Mouse (Mus musculus) intestine, embryonic 16.5 days (tissue): Measurements from ENCODE around the gene Gm5751. TPM values are rescaled to one million over a fixed set of nuclear protein-coding genes. Genes with fewer than 3 reads are reported as not detected.
"Not testable (repeated sequence)": the region's sequence is repeated elsewhere in the genome, so short reads cannot be mapped to it uniquely, and the experiment has no call there.

Experiments used
- ATAC-seq: fragments of 200-750 bp; cut with Nextera tagmentation; 2 replicates; pipeline ENCODE4 v1.8.0; 2017; ENCODE audit warnings: moderate TSS enrichment, moderate library complexity
- H3K27ac ChIP-seq: fragments of 300-500 bp; sonication (generic); 2 replicates; pipeline ENCODE4 v1.5.1; 2014; ENCODE audit warnings: mild to moderate bottlenecking, low read length
- H3K27me3 ChIP-seq: fragments of 300-500 bp; sonication (generic); replicated peaks from 2 replicates; pipeline ENCODE4 v1.6.1; 2014; ENCODE audit warnings: low read length, control low read depth, mixed read lengths; ENCODE audit not compliant: control insufficient read depth, insufficient read depth
- H3K36me3 ChIP-seq: fragments of 300-500 bp; sonication (generic); 2 replicates; pipeline ENCODE4 v1.6.1; 2014; ENCODE audit warnings: low read length, control low read depth; ENCODE audit not compliant: control insufficient read depth, insufficient read depth
- H3K4me1 ChIP-seq: fragments of 300-500 bp; sonication (generic); 2 replicates; pipeline ENCODE4 v1.6.1; 2014; ENCODE audit warnings: low read length, control low read depth, mixed read lengths; ENCODE audit not compliant: control insufficient read depth, insufficient read depth
- H3K4me2 ChIP-seq: fragments of 300-500 bp; sonication (generic); 2 replicates; pipeline ENCODE4 v1.6.1; 2014; ENCODE audit warnings: low read depth, low read length, control low read depth
- H3K4me3 ChIP-seq: fragments of 300-500 bp; sonication (generic); 2 replicates; pipeline ENCODE4 v1.5.1; 2014; ENCODE audit warnings: mild to moderate bottlenecking, low read length
- H3K9ac ChIP-seq: fragments of 300-500 bp; sonication (generic); 2 replicates; pipeline ENCODE4 v1.6.1; 2014; ENCODE audit warnings: low read depth, low read length
- H3K9me3 ChIP-seq: fragments of 300-500 bp; sonication (generic); 2 replicates; pipeline ENCODE4 v1.6.1; 2016; ENCODE audit warnings: low read length, control low read depth; ENCODE audit not compliant: control insufficient read depth
- WGBS: fragments of 180-500 bp; shearing (Covaris S2); extraction: QIAGEN DNeasy Blood & Tissue Kit; methylation state at CpG from one replicate; pipeline ENCODE4 v1.1.7; 2014; 5-methylcytosine and 5-hydroxymethylcytosine counted together
- polyA plus RNA-seq: library from polyadenylated mRNA; unstranded; fragments of >200 nt; fragmentation: Nextera tagmentation; extraction: Ambion mirVana; gene quantifications from 2 replicates; pipeline ENCODE4 v1.2.1, GENCODE M21; 2015

Gene Gm5751
- polyA plus RNA-seq = not detected in 2 replicates

DNA sequence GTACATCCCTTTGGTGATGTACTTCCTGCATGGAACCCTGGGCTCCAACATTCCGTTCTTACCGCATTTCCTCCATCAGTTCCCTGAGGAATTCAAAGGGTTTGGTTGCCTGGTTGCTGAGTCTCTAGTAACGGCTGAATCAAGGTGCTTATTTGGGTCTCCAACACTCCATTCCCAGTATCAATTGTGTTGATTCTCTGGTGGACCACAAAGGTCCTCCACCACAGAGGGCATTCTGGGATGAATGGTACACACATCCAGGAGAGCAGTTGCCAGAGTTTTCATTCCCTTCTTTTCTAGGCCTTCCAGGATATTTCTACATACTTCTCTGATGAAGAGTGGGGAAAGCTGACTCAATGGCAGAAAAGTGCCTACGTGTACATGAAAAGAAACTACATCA is at the start of gene Gm5751:
Gene Gm5751 (plus strand): TSS at position 301 of the 400 bp plus-strand sequence.
- WGBS = 89% methylated on average over 3 of the region's 4 CpGs
- H3K27me3 ChIP-seq = not testable (repeated sequence)

DNA sequence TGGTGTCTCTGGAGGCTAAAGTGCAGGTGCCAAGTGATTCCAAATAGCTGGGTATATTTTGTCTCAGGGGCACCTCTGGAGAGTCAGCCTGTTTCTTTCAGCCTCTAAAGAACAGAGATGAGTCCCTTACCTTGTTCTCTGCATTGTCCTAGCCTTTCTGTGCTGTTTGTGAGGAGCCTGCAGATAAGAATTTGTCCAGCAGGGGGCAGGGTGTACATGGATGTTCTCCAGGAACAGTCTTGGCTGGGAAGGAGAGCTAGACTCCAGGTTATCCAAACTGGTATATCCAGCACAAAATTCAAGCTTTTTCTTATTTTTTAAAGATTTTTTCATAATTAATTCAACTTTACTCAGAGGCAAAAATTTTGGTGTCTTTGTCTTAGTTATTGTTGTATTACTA is 42.0 kb upstream of the Gm5751 start:
- Histone ChIP-seq H3K4me3 (no peak overlapping the region), H3K9ac (no peak overlapping the region), H3K4me1 (no peaks in the 10 kb centered on the region), H3K4me2 (no peak overlapping the region), H3K9me3 (no peaks in the 10 kb centered on the region), H3K27me3 (no peaks in the 10 kb centered on the region), H3K27ac (no peak overlapping the region), H3K36me3 (no peaks in the 10 kb centered on the region)
- no peak for ATAC-seq

More for the DNA sequence above, at the start of gene Gm5751:
- H3K36me3 ChIP-seq, H3K9ac ChIP-seq, H3K9me3 ChIP-seq, H3K4me1 ChIP-seq, H3K27ac ChIP-seq, ATAC-seq, H3K4me2 ChIP-seq, H3K4me3 ChIP-seq: not testable (repeated sequence)

DNA sequence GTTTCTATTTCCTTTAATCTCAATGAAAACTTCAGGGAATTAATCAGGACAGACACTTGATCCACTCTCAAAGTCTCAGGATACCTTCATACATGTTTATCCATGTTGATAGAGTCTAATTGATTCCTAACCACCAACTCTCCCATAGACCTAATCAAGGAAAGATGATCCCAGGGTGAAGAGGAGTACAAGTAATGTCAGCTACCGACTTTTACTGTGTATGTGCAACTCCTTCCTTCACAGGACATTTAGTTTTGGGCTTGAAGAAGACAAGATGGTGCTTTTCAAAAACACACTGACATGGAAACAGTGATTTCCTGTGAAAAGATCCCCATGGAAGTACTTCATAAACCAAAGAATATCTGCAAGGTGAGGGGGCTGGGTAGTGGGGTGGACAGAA is 30.4 kb upstream of the Gm5751 start, which contains the start of gene Gm6592:
Gene Gm6592 (plus strand): TSS at position 301 of the 400 bp plus-strand sequence.
- no peak for ATAC-seq
- WGBS = 76% methylated on average over 1 of the region's 1 CpGs
- H3K36me3 ChIP-seq = no peaks in the 10 kb centered on the region

DNA sequence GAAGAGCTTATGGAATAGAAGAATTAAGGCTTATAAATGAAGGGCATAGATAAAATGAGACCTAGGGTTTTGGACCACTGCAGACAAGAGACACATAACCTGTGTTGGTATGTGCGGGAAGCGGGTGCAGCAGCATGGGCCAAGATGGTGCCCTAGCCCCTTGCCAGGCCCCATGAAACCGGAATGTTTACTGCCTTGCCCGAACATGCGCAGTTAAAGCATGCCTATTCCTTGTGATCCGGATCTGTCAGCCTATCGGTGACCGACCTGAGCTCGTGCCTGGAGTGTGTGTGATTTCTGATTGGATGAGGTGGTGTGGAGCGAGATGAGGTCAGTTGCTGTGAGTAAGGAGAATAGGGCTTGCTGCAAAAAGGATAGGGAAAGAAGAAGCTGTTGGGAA is 21.6 kb upstream of the Gm5751 start:
- WGBS = 88% methylated on average over 10 of the region's 10 CpGs

More for the DNA sequence above, 30.4 kb upstream of the Gm5751 start, which contains the start of gene Gm6592:
- no peak within 1 kb of the TSS for H3K27ac ChIP-seq
- H3K27me3 ChIP-seq = no peaks in the 10 kb centered on the region
- H3K9ac ChIP-seq = no peak within 1 kb of the TSS
- no peak within 1 kb of the TSS for H3K4me3 ChIP-seq
- no peaks in the 10 kb centered on the region for H3K4me1 ChIP-seq
- no peaks in the 10 kb centered on the region for H3K9me3 ChIP-seq
- H3K4me2 ChIP-seq = no peak within 1 kb of the TSS

DNA sequence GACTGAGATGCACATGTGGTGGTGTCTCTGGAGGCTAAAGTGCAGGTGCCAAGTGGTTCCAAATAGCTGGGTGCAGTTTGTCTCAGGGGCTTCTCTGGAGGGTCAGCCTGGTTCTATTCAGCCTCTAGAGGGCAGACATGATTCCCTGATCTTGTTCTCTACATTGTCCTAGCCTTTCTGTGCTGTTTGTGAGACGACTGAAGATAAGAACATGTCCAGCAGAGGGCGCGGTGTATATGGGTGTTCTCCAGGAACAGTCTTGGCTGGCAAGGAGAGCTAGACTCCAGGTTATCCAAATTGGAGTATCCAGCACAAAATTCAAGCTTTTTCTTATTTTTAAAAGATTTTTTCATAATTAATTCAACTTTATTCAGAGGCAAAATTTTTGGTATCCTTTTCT is 9.7 kb upstream of the Gm5751 start:
- H3K36me3 ChIP-seq, H3K9me3 ChIP-seq, H3K27me3 ChIP-seq, H3K27ac ChIP-seq, H3K4me2 ChIP-seq, H3K4me1 ChIP-seq, H3K4me3 ChIP-seq, H3K9ac ChIP-seq: not testable (repeated sequence)
- ATAC-seq = peak; percentile 60
- 9% methylated on average over 3 of the region's 3 CpGs for WGBS

More for the DNA sequence above, 21.6 kb upstream of the Gm5751 start:
- no peak for ATAC-seq
- H3K36me3 ChIP-seq = no peaks in the 10 kb centered on the region
- no peak overlapping the region for H3K27ac ChIP-seq
- H3K4me1 ChIP-seq = no peaks in the 10 kb centered on the region
- H3K9me3 ChIP-seq = no peaks in the 10 kb centered on the region
- H3K4me3 ChIP-seq = no peak overlapping the region
- H3K9ac ChIP-seq = no peak overlapping the region
- H3K4me2 ChIP-seq = no peak overlapping the region
- H3K27me3 ChIP-seq = no peaks in the 10 kb centered on the region

DNA sequence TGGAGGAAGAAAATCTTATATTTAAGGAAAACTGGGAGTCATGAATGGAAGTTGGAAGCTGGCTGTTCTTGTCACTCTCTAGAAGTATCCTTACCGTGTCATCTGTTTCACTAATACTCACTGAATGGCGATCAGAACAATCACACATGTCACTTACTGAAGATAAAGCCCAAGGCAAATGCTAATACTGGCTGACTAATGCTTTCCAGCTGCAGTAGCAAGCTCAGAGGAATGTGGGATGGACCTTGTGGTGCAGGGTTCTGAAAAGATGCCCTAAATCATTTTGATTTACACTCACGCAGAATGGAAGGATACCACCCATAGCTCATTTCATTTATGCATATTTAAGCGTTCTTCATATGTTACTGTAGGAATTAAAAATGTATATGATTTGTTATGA is 10.3 kb downstream of the Gm5751 start:
- Histone ChIP-seq H3K9me3 (no peaks in the 10 kb centered on the region), H3K4me3 (no peak overlapping the region), H3K36me3 (no peaks in the 10 kb centered on the region), H3K4me2 (no peak overlapping the region), H3K9ac (no peak overlapping the region), H3K27ac (no peak overlapping the region), H3K27me3 (no peaks in the 10 kb centered on the region), H3K4me1 (no peaks in the 10 kb centered on the region)
- 69% methylated on average over 4 of the region's 4 CpGs for WGBS
- ATAC-seq = no peak

DNA sequence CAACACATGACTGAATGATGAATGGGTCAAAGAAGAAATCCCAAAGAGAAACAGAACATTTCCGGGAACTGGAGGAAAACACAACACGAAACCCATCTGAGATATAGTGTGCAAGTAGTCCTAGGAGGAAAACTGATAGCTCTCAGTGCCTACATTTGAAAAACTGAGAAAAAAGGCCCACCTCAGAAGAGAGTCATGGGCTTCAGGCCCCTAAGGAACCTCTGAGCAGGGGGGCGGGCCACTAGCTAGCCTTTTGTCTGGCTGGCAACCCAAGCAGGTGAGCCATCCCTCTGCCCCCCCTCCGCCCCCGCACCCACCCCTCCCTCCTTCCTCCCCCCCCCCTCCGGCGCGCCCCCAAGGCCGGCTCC is 17.9 kb downstream of the Gm5751 start:
- WGBS = 34% methylated on average over 5 of the region's 9 CpGs

DNA sequence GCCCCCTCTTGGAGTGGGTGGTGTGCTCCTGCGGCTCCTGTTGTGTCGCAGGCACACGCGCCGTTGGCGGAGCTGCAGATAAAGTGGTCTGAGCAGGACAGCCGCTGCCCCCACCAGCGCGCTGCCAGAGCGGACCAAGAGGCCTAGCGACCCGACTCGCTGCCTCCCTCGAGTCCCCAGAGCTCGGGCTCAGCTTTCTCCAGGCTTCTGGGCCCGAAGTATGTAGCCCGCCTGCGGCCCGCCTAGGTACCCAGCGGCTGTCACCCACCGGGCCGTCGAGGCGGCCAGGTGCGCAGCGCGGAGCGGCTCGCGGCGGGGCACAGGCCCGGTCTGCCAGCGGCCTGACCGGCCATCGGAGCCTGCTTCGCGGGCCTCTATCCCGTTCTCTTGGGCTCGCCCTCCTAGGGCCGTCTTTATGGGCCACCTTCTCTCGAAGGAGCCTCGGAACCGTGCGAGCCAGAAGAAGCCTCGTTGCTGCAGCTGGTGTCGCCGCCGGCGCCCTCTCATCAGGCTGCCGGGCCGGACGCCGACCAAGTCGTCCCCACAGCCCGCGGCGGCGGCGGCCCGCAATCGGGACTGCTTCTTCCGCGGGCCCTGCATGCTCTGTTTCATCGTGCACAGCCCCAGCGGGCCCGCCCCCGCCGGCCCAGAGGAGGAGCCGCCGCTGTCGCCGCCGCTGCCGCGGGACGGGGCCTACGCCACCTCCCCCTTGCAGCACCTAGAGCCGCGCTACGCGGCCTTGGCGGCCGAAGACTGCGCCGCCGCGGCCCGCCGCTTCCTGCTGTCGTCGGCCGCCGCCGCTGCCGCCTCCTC is 18.5 kb downstream of the Gm5751 start, which contains the start of gene B630019K06Rik:
Gene B630019K06Rik (plus strand): TSS at position 40 of the 813 bp plus-strand sequence.
- H3K27me3 ChIP-seq = no peaks in the 10 kb centered on the region
- H3K36me3 ChIP-seq = no peaks in the 10 kb centered on the region
- WGBS = 15% methylated on average over 89 of the region's 95 CpGs
- peak within 1 kb of the TSS; percentile 69 for H3K4me2 ChIP-seq
- H3K27ac ChIP-seq = peak within 1 kb of the TSS; percentile 77
- no peaks in the 10 kb centered on the region for H3K4me1 ChIP-seq
- H3K9ac ChIP-seq = peak within 1 kb of the TSS; percentile 74
- peak within 1 kb of the TSS; percentile 60 for H3K4me3 ChIP-seq
- H3K9me3 ChIP-seq = no peaks in the 10 kb centered on the region
- ATAC-seq = peak; percentile 98

More for the DNA sequence above, 17.9 kb downstream of the Gm5751 start:
- ATAC-seq = peak; percentile 5
- Histone ChIP-seq H3K9ac (peak overlapping the region; percentile 74), H3K27me3 (no peaks in the 10 kb centered on the region), H3K27ac (no peak overlapping the region), H3K4me2 (peak overlapping the region; percentile 69), H3K9me3 (no peaks in the 10 kb centered on the region), H3K4me1 (no peaks in the 10 kb centered on the region), H3K4me3 (peak overlapping the region; percentile 60), H3K36me3 (no peaks in the 10 kb centered on the region)

DNA sequence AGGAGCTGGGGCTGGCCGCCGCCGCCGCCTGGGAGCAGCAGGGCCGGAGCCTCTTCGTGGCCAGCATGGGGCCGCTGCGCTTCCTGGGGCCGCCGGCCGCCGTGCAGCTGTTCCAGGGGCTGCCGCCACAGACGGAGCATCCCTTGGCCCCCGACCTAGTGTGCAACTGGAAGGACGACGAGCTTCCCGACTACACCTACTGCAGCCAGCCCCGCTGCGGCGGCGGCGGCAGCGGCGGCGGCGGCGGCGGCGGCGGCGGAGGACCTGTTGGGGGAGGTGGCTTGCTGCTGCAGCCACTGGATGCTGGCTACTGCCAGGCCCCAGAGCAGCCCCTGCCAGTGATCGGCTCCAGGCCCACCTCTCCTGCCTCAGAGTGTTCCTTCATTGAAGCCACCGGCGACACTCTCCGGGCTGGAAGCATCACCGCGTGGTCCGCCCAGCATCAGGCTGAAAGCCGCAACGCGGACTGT is 19.2 kb downstream of the Gm5751 start:
- Histone ChIP-seq H3K4me3 (peak overlapping the region; percentile 60), H3K9ac (peak overlapping the region; percentile 74), H3K36me3 (no peaks in the 10 kb centered on the region), H3K9me3 (no peaks in the 10 kb centered on the region), H3K4me1 (no peaks in the 10 kb centered on the region), H3K4me2 (peak overlapping the region; percentile 69), H3K27ac (peak overlapping the region; percentile 77), H3K27me3 (no peaks in the 10 kb centered on the region)
- WGBS = 16% methylated on average over 39 of the region's 42 CpGs
- peak; percentile 58 for ATAC-seq
